Mouse (Mus musculus) limb, embryonic 15.5 days (tissue): ENCODE results near the gene 4930455H04Rik. TPM values are rescaled to one million over a fixed set of nuclear protein-coding genes. Genes with fewer than 3 reads are reported as not detected.

Source experiments
- ATAC-seq: fragments of 200-750 bp; cut with Nextera tagmentation; 2 replicates; pipeline ENCODE4 v1.8.0; 2017; ENCODE audit warnings: low read depth, moderate TSS enrichment; ENCODE audit not compliant: insufficient number of reproducible peaks, low FRiP score, low TSS enrichment
- H3K27ac ChIP-seq: fragments of 300-500 bp; sonication (generic); 2 replicates; pipeline ENCODE4 v1.5.1; 2015; ENCODE audit warnings: moderate library complexity, mild to moderate bottlenecking, inconsistent platforms
- H3K27me3 ChIP-seq: fragments of 300-500 bp; sonication (generic); 2 replicates; pipeline ENCODE4 v1.6.1; 2015; ENCODE audit warnings: inconsistent platforms
- H3K36me3 ChIP-seq: fragments of 300-500 bp; sonication (generic); 2 replicates; pipeline ENCODE4 v1.6.1; 2015; ENCODE audit warnings: inconsistent platforms
- H3K4me1 ChIP-seq: fragments of 300-500 bp; sonication (generic); 2 replicates; pipeline ENCODE4 v1.6.1; 2015; ENCODE audit warnings: inconsistent platforms
- H3K4me2 ChIP-seq: fragments of 300-500 bp; sonication (generic); 2 replicates; pipeline ENCODE4 v1.6.1; 2015; ENCODE audit warnings: mild to moderate bottlenecking, inconsistent platforms
- H3K4me3 ChIP-seq: fragments of 300-500 bp; sonication (generic); 2 replicates; pipeline ENCODE4 v1.5.1; 2015; ENCODE audit warnings: mild to moderate bottlenecking, inconsistent platforms
- H3K9ac ChIP-seq: fragments of 300-500 bp; sonication (generic); 2 replicates; pipeline ENCODE4 v1.6.1; 2015; ENCODE audit warnings: inconsistent platforms
- H3K9me3 ChIP-seq: fragments of 300-500 bp; sonication (generic); 2 replicates; pipeline ENCODE4 v1.6.1; 2016; ENCODE audit warnings: inconsistent platforms
- WGBS: fragments of 180-500 bp; shearing (Covaris S2); methylation state at CpG from one replicate; pipeline ENCODE4 v1.1.7; 2015; 5-methylcytosine and 5-hydroxymethylcytosine counted together
- polyA plus RNA-seq: library from polyadenylated mRNA; unstranded; fragments of >200 nt; fragmentation: Nextera tagmentation; extraction: Ambion mirVana; gene quantifications from 2 replicates; pipeline ENCODE4 v1.2.1, GENCODE M21; 2015

Gene 4930455H04Rik
- polyA plus RNA-seq: not detected in 2 replicates

DNA sequence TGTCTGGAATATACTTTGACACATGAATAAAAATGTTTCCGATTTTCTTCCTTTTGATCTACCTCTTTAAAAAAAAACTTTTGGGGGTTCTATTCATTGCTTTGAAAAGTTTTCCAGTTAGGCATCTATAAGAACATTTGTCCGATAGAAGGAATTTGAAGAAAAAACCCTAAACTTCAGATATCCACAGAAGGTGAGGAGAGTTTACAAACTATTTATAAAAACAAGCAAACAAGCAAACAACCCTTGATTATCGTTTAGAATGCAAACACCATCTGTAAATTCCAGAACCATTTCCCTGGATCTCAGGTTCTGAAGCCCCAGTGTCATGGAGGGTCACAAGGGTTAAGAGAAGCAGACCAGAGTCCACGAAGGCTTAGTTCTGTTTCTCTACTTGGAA is at the start of gene 4930455H04Rik:
4930455H04Rik (plus strand) TSS at position 301 of the 400 bp plus-strand sequence.
- H3K36me3 ChIP-seq: no peaks in the 10 kb centered on the region
- H3K9me3 ChIP-seq: no peaks in the 10 kb centered on the region
- peak within 1 kb of the TSS; percentile 57 for H3K4me2 ChIP-seq
- peak within 1 kb of the TSS; percentile 41 for H3K4me3 ChIP-seq
- H3K27me3 ChIP-seq: no peaks in the 10 kb centered on the region
- no peak for ATAC-seq
- H3K27ac ChIP-seq: peak within 1 kb of the TSS; percentile 54
- peaks cover 17% of the 10 kb centered on the region for H3K4me1 ChIP-seq
- 50% methylated on average over 4 of the region's 4 CpGs for WGBS
- H3K9ac ChIP-seq: peak within 1 kb of the TSS; percentile 26; the same call in 1 of the 2 replicates

DNA sequence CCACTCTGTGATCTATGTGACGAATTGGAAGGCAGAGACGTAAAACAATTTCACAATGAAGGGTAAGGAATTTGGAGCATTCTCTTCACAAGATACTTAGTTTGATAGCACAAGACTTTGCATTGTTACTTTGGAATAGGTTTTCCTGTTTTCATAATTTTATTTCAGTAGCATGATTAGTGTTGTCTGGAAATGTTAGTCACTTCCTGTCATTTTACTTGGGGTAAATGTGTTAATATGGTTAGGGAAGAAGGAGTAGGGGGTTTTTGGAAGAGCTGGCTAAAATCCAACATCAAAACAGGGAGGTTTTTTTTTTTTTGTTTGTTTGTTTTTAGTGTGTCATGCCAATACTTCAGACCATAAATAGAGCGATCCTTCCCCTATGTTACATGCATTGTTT is 46.5 kb upstream of the 4930455H04Rik start:
- H3K27me3 ChIP-seq: no peaks in the 10 kb centered on the region
- H3K9me3 ChIP-seq: no peaks in the 10 kb centered on the region
- no peak overlapping the region for H3K4me3 ChIP-seq
- no peak overlapping the region for H3K4me2 ChIP-seq
- H3K27ac ChIP-seq: no peak overlapping the region
- WGBS: 87% methylated on average over 3 of the region's 3 CpGs
- no peaks in the 10 kb centered on the region for H3K36me3 ChIP-seq
- H3K4me1 ChIP-seq: no peaks in the 10 kb centered on the region
- no peak for ATAC-seq
- H3K9ac ChIP-seq: no peak overlapping the region

DNA sequence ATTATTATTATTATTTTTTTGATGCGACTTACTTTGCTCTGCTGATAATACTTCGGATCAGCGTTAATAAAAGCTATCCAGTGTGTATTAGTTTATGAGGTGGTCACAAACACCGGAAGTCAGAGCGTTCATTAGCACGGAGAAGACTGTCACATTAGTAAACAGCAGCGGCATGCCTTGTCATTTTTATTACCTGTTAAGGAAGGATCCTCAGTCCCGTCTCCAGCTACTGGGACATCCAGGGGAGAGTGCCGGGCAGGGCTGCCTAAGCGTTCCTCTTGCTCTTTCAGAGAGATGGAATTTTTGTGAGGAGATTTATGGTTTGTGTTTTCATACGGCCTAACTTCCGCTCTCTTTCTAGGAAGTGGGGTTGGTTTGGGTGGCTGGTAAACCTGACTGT is 45.0 kb upstream of the 4930455H04Rik start:
- no peaks in the 10 kb centered on the region for H3K27me3 ChIP-seq
- H3K4me1 ChIP-seq: no peaks in the 10 kb centered on the region
- H3K4me3 ChIP-seq: no peak overlapping the region
- H3K27ac ChIP-seq: no peak overlapping the region
- ATAC-seq: no peak
- no peaks in the 10 kb centered on the region for H3K36me3 ChIP-seq
- H3K9me3 ChIP-seq: no peaks in the 10 kb centered on the region
- H3K4me2 ChIP-seq: no peak overlapping the region
- 32% methylated on average over 12 of the region's 12 CpGs for WGBS
- H3K9ac ChIP-seq: no peak overlapping the region

DNA sequence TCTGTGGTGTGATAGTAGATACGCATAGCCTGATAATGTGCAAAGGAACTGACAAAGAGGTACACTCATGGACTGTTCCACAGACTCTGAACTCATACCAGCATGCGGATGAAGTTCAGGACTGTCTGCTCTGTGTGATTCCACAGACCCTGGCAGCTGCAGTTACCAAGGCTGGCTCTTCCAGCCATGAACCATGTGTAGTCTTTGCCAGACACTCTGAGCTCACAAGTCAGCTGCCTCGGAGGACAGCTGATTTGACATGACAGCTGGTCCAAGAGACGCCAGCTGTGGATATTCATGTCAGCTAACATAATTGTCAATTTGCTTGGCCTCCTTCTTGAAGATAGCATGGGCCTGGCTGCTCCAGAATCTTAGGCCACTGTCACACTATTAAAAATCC is 39.1 kb upstream of the 4930455H04Rik start:
- Histone ChIP-seq H3K9me3 (no peaks in the 10 kb centered on the region), H3K4me3 (no peak overlapping the region), H3K27ac (no peak overlapping the region), H3K4me1 (no peaks in the 10 kb centered on the region), H3K4me2 (no peak overlapping the region), H3K27me3 (no peaks in the 10 kb centered on the region), H3K9ac (no peak overlapping the region), H3K36me3 (no peaks in the 10 kb centered on the region)
- WGBS: 80% methylated on average over 4 of the region's 4 CpGs
- ATAC-seq: peak; percentile 71; the same call in 1 of the 2 replicates

DNA sequence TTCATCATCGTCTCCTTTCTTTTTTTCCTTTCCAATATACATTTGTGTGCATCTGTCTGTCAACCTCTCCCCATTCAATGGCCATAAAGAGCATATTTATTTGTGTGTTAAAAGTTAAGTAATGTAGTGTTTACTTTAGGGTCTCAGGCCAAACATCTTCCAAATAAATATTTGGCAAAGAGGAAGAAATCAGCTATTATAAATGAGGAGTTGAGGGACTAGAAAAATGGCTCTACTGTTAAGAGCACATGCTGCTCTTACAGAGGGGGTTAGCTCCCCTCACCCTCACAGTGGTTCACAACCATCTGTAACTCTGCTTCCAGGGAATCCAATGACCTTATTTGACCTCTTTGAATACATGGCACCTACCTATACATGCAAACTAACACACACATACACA is 34.9 kb upstream of the 4930455H04Rik start:
- Histone ChIP-seq H3K9ac (no peak overlapping the region), H3K4me3 (no peak overlapping the region), H3K36me3 (no peaks in the 10 kb centered on the region), H3K4me2 (no peak overlapping the region), H3K9me3 (no peaks in the 10 kb centered on the region), H3K4me1 (no peaks in the 10 kb centered on the region), H3K27me3 (no peaks in the 10 kb centered on the region), H3K27ac (no peak overlapping the region)
- ATAC-seq: no peak
- 91% methylated on average over 1 of the region's 1 CpGs for WGBS

DNA sequence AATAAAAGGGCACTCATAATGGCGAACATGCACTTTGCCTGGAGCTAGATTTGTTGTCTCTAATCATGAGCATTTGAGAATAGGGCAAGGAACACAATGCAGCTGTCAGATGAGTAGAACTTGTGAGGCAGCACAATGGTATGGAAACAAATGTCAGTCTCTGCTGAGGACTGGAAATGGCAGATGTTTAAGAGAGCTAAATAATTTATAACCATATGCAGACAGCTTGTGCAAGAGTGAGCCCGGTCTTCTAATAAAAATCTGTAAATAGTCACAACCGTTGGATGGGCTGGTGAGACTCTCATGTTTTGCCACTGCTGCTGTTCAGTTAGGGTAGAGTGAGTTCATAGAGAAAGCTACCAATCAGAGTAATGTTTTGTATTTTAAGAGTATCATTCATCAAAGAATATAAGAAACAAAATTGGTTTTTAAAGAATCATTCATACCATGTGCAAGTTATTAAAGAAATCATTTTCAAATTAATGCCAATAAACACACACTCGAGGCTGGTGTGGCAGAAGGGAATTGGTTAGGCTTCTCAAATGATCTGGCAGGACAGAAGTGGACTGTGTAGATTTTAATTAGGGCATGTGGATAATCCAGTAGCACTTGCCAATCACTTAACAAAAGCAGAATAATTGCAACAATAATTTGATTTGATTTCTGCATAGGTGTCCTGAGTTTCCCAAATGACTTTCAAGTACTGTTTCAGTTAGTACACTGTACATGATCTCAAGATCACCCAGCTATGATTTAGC is 31.0 kb upstream of the 4930455H04Rik start:
- 47% methylated on average over 4 of the region's 4 CpGs for WGBS
- no peak overlapping the region for H3K27ac ChIP-seq
- H3K9ac ChIP-seq: no peak overlapping the region
- H3K4me2 ChIP-seq: no peak overlapping the region
- H3K9me3 ChIP-seq: no peaks in the 10 kb centered on the region
- no peaks in the 10 kb centered on the region for H3K4me1 ChIP-seq
- ATAC-seq: no peak
- H3K27me3 ChIP-seq: no peaks in the 10 kb centered on the region
- no peaks in the 10 kb centered on the region for H3K36me3 ChIP-seq
- no peak overlapping the region for H3K4me3 ChIP-seq

DNA sequence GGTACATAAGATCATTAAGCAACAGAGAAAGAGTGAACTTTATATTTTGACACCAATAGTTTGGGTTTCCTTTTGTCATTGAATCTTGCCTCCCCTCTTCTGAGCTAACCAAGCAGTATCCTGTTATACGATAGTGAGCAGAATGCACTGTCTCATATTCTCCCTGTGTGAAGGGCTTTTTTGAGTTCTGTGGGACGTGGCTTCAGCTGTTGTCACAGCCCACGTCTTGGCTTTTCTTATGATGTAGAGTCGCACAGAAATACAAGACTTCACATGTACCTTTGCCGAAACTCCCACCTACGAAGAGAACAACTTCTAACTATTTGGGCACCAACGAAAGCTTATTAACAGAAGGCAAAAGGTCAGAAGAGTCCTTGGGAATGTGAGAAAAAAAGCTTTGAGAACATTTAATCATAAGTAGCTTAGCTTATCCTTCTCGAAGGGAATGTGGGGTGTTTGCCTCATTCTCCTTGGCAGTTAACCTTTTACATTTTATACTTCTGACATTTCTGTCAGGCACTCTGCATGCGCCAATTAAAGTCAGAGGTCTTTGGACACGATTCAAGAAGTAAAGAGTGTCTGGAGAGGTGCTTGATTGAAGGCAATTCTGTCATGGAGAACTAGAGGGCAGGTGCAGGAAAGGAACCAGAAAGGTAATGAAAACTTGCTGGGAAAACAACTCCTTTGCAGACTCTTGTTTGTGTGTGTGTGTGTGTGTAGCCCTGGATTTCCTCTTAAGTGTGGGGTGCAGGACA is 27.1 kb upstream of the 4930455H04Rik start:
- Histone ChIP-seq H3K4me2 (no peak overlapping the region), H3K27ac (no peak overlapping the region), H3K27me3 (no peaks in the 10 kb centered on the region), H3K4me1 (no peaks in the 10 kb centered on the region), H3K9ac (no peak overlapping the region), H3K9me3 (no peaks in the 10 kb centered on the region), H3K4me3 (no peak overlapping the region), H3K36me3 (no peaks in the 10 kb centered on the region)
- 61% methylated on average over 10 of the region's 10 CpGs for WGBS
- no peak for ATAC-seq

DNA sequence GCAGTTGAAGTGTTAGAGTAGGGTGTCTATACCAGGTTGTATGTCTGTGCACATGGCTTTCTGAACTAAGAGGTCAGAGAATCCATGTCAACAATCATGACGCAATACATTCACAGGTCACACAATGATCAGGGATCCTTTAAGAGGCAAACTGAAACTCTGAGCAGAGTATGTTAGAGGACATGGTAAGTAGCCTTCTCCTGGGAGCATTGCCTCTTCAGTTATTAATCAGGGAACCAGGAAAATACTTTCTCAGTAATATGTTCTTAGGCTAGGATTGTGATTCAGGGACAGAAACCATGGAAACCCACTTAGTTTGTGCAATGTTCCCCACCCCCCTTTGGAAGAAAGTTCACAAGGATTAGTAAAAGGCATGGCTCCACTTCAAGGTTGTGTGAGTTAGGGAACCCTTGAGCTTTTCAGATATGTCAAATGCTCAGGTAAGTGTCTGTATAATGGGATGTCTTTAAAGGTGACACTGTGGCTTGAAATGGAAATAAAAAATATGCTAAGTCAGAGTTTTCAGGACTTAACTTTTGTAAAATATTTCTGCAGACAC is 26.4 kb upstream of the 4930455H04Rik start:
- no peaks in the 10 kb centered on the region for H3K27me3 ChIP-seq
- no peak overlapping the region for H3K4me3 ChIP-seq
- WGBS: 89% methylated on average over 1 of the region's 1 CpGs
- no peaks in the 10 kb centered on the region for H3K9me3 ChIP-seq
- H3K4me2 ChIP-seq: no peak overlapping the region
- H3K4me1 ChIP-seq: no peaks in the 10 kb centered on the region
- no peak overlapping the region for H3K27ac ChIP-seq
- no peak for ATAC-seq
- no peaks in the 10 kb centered on the region for H3K36me3 ChIP-seq
- no peak overlapping the region for H3K9ac ChIP-seq

DNA sequence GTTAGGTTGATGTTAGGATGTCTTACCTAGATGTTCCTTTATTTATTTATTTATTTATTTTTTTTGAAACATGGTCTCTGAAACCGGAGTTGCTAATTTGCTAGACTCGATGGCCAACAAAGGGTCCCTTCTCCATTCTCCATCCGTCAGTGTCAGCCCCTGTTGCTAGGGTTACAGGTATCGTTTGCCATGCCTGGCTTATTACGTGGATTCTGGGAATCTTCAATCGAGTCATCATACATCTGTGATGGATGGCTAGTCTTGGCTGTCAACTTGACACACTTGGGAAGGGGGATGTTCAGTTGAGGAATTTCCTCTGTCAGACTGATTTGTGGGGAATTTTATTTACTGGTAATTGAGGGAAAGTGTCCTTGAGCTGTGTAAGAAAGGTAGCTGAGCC is 25.3 kb upstream of the 4930455H04Rik start:
- no peak overlapping the region for H3K27ac ChIP-seq
- 69% methylated on average over 6 of the region's 6 CpGs for WGBS
- no peak overlapping the region for H3K4me2 ChIP-seq
- no peaks in the 10 kb centered on the region for H3K9me3 ChIP-seq
- no peaks in the 10 kb centered on the region for H3K4me1 ChIP-seq
- ATAC-seq: no peak
- no peak overlapping the region for H3K4me3 ChIP-seq
- H3K36me3 ChIP-seq: no peaks in the 10 kb centered on the region
- no peak overlapping the region for H3K9ac ChIP-seq
- H3K27me3 ChIP-seq: no peaks in the 10 kb centered on the region

DNA sequence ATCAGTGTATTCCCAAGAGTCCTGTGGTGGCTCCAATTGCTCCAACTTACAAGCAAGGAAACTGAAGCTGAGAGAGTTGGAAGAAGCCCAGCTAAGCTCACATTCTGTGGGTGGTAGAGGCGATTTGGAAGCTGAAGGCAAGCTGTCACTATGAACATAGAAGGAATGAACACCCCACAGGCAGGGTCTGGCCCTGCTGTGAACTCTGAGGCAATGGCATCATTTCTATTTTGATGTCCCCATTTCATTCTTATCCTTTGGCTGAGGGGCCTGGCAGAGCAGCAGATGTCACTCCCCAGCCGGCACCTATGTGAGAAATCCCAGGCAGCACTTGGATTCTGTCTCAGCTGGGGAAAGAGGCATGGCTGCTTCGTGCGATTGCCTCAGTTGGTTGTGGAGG is 24.6 kb upstream of the 4930455H04Rik start:
- Histone ChIP-seq H3K9ac (no peak overlapping the region), H3K4me3 (no peak overlapping the region), H3K4me1 (no peaks in the 10 kb centered on the region), H3K36me3 (no peaks in the 10 kb centered on the region), H3K4me2 (no peak overlapping the region), H3K27ac (no peak overlapping the region), H3K9me3 (no peaks in the 10 kb centered on the region), H3K27me3 (no peaks in the 10 kb centered on the region)
- WGBS: 68% methylated on average over 4 of the region's 4 CpGs
- no peak for ATAC-seq

DNA sequence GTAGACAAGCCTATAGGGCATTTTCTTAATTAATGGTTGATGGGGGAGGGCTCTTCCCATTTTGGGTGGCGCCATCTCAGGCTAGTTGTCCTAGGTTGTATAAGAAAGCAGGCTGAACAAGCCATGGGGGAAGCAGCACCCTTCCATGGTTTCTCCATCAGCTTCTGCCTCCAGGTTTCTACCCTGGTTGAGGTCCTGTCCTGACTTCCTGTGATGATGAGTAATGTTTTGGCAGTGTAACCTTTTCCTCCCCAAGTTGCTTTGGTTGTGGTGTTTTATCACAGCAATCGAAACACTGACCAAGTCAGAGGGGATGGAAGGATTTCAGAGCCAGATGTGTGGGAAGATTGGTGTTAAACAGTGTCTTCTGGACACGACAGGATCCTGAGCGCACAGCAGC is 21.6 kb upstream of the 4930455H04Rik start:
- H3K27ac ChIP-seq: no peak overlapping the region
- no peaks in the 10 kb centered on the region for H3K9me3 ChIP-seq
- H3K4me1 ChIP-seq: no peaks in the 10 kb centered on the region
- H3K27me3 ChIP-seq: no peaks in the 10 kb centered on the region
- WGBS: 83% methylated on average over 4 of the region's 4 CpGs
- no peak for ATAC-seq
- H3K4me3 ChIP-seq: no peak overlapping the region
- H3K9ac ChIP-seq: no peak overlapping the region
- H3K36me3 ChIP-seq: no peaks in the 10 kb centered on the region
- no peak overlapping the region for H3K4me2 ChIP-seq

DNA sequence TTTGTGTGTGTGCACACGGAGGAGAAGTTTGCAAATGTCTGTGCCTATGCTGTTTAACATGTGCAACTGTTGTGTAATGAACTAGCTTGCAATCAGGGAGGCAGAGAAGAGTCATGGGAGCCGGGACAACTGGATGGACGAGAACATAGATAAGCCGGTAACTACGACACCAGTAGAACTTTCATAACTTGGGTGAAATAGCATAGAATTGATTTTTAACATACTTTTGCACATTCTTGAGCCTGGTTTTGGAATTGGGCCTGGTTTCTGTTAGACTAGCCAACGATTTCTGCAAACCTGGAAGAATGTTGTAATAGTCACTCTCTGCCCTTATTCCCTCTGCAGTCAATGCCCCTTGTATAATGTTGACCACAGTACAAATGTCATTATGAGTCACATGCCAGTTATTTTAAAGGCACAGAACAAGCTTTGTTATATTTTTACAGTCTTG is 17.4 kb upstream of the 4930455H04Rik start:
- Histone ChIP-seq H3K4me3 (no peak overlapping the region), H3K27ac (no peak overlapping the region), H3K36me3 (no peaks in the 10 kb centered on the region), H3K27me3 (no peaks in the 10 kb centered on the region), H3K4me2 (no peak overlapping the region), H3K9me3 (no peaks in the 10 kb centered on the region), H3K9ac (no peak overlapping the region), H3K4me1 (no peaks in the 10 kb centered on the region)
- no peak for ATAC-seq
- whole genome bisulfite sequencing: 68% methylated on average over 6 of the region's 6 CpGs
